Mouse (Mus musculus) midbrain, embryonic 14.5 days (tissue): ENCODE data around the gene Fam71f2. TPM values are rescaled to one million over a fixed set of nuclear protein-coding genes. Genes with fewer than 3 reads are reported as not detected.

Experiments used
- ATAC-seq: fragments of 200-750 bp; cut with Nextera tagmentation; 2 replicates; pipeline ENCODE4 v1.8.0; 2017; ENCODE audit warnings: moderate number of reproducible peaks, moderate library complexity; ENCODE audit not compliant: low FRiP score, low TSS enrichment
- DNase-seq: peaks from one replicate; pipeline ENCODE4 v3.0.0-alpha.2; 2015
- H3K27ac ChIP-seq: fragments of 300-500 bp; sonication (generic); replicated peaks from 2 replicates; pipeline ENCODE4 v1.5.1; 2014; ENCODE audit warnings: mild to moderate bottlenecking, low read depth, low read length, moderate library complexity
- H3K27me3 ChIP-seq: fragments of 300-500 bp; sonication (generic); 2 replicates; pipeline ENCODE4 v1.6.1; 2014; ENCODE audit warnings: low read length, control low read depth, mixed read lengths; ENCODE audit not compliant: control insufficient read depth, insufficient read depth
- H3K36me3 ChIP-seq: fragments of 300-500 bp; sonication (generic); 2 replicates; pipeline ENCODE4 v1.6.1; 2014; ENCODE audit warnings: low read length, control low read depth; ENCODE audit not compliant: control insufficient read depth, insufficient read depth
- H3K4me1 ChIP-seq: fragments of 300-500 bp; sonication (generic); 2 replicates; pipeline ENCODE4 v1.6.1; 2014; ENCODE audit warnings: mild to moderate bottlenecking, antibody characterized with exemption, low read length, control low read depth; ENCODE audit not compliant: control insufficient read depth, insufficient read depth
- H3K4me2 ChIP-seq: fragments of 300-500 bp; sonication (generic); 2 replicates; pipeline ENCODE4 v1.6.1; 2014; ENCODE audit warnings: mild to moderate bottlenecking, low read length, moderate library complexity
- H3K4me3 ChIP-seq: fragments of 300-500 bp; sonication (generic); replicated peaks from 2 replicates; pipeline ENCODE4 v1.5.1; 2014; ENCODE audit warnings: low read depth, low read length
- H3K9ac ChIP-seq: fragments of 300-500 bp; sonication (generic); replicated peaks from 2 replicates; pipeline ENCODE4 v1.6.1; 2014; ENCODE audit warnings: mild to moderate bottlenecking, low read length, moderate library complexity
- H3K9me3 ChIP-seq: fragments of 300-500 bp; sonication (generic); 2 replicates; pipeline ENCODE4 v1.6.1; 2016; ENCODE audit warnings: low read length, control low read depth, mixed read lengths; ENCODE audit not compliant: control insufficient read depth
- WGBS: fragments of 180-500 bp; shearing (Covaris S2); extraction: QIAGEN DNeasy Blood & Tissue Kit; methylation state at CpG from one replicate; pipeline ENCODE4 v1.1.7; 2014; 5-methylcytosine and 5-hydroxymethylcytosine counted together
- polyA plus RNA-seq: library from polyadenylated mRNA; unstranded; fragments of >200 nt; fragmentation: Nextera tagmentation; extraction: Ambion mirVana; gene quantifications from 2 replicates; pipeline ENCODE4 v1.2.1, GENCODE M21; 2014

Gene Fam71f2
- polyA plus RNA-seq = 0.36 and 0.59 TPM in 2 replicates

- H3K36me3 ChIP-seq = peaks cover 10% of the 10 kb centered on the region
- no peak within 1 kb of the TSS for H3K27ac ChIP-seq
- no peak within 1 kb of the TSS for H3K4me2 ChIP-seq
- ATAC-seq (no peak), DNase-seq (no peak)
- 87% methylated on average over 8 of the region's 8 CpGs for WGBS
- H3K9me3 ChIP-seq = no peaks in the 10 kb centered on the region
- no peaks in the 10 kb centered on the region for H3K4me1 ChIP-seq
- no peak within 1 kb of the TSS for H3K9ac ChIP-seq
- H3K4me3 ChIP-seq = no peak within 1 kb of the TSS
- H3K27me3 ChIP-seq = no peaks in the 10 kb centered on the region
Observed at GRCm38 (mm10) chr6:29279293-29279692, at the start of gene Fam71f2. Gene Fam71f2, plus strand, starts transcription at chr6:29279593.

DNA sequence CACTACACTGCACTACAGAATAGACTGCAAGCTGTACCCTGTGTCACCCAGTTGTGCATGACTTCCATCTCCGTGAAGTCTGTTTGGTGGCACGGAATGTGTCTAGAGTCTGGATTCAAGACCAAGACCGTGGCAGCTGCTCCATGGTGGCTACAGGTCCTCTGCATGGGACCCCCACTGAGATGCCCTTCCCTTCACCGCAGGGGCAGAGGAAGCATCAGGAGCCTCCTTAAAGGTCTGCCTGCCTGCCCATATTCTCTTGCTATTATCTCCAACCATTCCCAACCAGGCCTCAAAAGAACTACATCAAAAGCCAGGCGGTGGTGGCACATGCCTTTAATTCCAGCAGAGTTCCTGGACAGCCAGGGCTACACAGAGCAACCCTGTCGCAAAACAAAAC lies 49.0 kb upstream of the Fam71f2 start:
- Histone ChIP-seq H3K36me3 (no peaks in the 10 kb centered on the region), H3K4me1 (no peaks in the 10 kb centered on the region), H3K4me2 (no peak overlapping the region), H3K4me3 (no peak overlapping the region), H3K9ac (no peak overlapping the region), H3K27ac (no peak overlapping the region), H3K27me3 (no peaks in the 10 kb centered on the region), H3K9me3 (no peaks in the 10 kb centered on the region)
- no peak for ATAC-seq
- no peak for DNase-seq
- 59% methylated on average over 6 of the region's 6 CpGs for WGBS

GRCm38 (mm10) chr6:29231799-29232198 lies 47.6 kb upstream of the Fam71f2 start:
- Histone ChIP-seq H3K4me3 (no peak overlapping the region), H3K9ac (no peak overlapping the region), H3K4me1 (no peaks in the 10 kb centered on the region), H3K4me2 (no peak overlapping the region), H3K27ac (no peak overlapping the region), H3K36me3 (no peaks in the 10 kb centered on the region), H3K9me3 (no peaks in the 10 kb centered on the region), H3K27me3 (no peaks in the 10 kb centered on the region)
- 78% methylated on average over 3 of the region's 3 CpGs for WGBS
- no peak for DNase-seq
- no peak for ATAC-seq

DNA sequence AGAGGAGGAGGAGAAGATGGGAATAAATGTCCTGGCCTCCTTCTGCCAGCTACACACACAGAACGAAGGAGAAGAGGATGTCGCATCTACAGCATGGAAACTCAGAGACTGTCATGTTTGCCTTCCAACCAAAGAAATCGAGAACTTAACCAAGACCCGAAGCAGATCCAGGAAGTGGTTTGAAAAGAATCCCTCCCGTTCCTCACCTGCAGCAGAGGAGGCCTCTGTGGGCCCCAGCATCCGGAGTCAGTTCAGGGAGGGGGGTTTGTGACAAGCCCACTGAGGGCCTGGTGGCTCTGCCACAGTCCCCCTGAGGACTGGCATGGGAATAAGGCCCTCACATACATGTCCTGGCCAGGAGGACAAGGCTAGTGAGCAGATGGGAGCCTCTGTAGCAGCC lies 47.1 kb upstream of the Fam71f2 start:
- H3K27ac ChIP-seq = no peak overlapping the region
- no peak for DNase-seq
- H3K4me2 ChIP-seq = no peak overlapping the region
- H3K4me1 ChIP-seq = no peaks in the 10 kb centered on the region
- H3K27me3 ChIP-seq = no peaks in the 10 kb centered on the region
- H3K9me3 ChIP-seq = no peaks in the 10 kb centered on the region
- H3K4me3 ChIP-seq = no peak overlapping the region
- no peak for ATAC-seq
- no peak overlapping the region for H3K9ac ChIP-seq
- H3K36me3 ChIP-seq = no peaks in the 10 kb centered on the region
- 88% methylated on average over 6 of the region's 6 CpGs for WGBS

DNA sequence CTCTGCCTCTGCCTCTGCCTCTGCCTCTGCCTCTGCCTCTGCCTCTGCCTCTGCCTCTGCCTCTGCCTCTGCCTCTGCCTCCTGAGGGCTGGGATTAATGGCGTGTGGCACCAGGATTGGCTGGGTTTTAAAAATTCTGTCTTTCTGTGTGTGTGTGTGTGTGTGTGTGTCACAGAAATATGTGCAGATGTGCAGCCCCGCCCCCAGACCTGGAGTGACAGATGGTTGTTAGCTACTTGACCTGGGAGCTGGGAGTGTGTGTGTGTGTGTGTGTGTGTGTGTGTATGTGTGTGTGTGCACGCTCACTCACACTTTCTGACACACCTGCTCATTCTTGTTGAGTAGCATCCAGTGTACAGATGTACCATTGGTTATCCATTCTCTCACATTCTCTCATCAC lies 45.7 kb upstream of the Fam71f2 start:
- Histone ChIP-seq H3K27me3 (no peaks in the 10 kb centered on the region), H3K9me3 (no peaks in the 10 kb centered on the region), H3K27ac (no peak overlapping the region), H3K4me1 (no peaks in the 10 kb centered on the region), H3K4me3 (no peak overlapping the region), H3K4me2 (no peak overlapping the region), H3K36me3 (no peaks in the 10 kb centered on the region), H3K9ac (no peak overlapping the region)
- no peak for DNase-seq
- WGBS = 80% methylated on average over 3 of the region's 3 CpGs
- no peak for ATAC-seq

DNA sequence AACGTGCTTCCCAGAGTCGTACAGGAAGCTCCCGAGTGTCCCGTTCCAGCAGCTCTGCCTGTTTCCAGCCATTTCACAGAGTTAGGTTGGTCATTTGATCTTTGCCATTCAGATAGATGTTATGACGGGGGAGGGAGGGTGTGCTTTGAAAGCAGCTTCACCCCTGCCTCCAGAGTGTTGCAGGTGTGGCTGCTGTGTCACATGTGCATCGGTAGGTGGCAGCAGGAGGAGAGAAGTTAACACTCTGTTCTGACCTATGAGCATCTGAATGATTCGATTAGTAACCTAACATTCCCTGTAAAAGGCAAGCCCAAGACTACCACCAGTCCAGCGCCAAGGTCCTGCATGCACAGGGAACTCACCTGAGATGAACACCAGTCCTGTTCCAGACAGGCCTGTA lies 45.1 kb upstream of the Fam71f2 start:
- DNase-seq = peak; percentile 54
- WGBS = 46% methylated on average over 8 of the region's 8 CpGs
- Histone ChIP-seq H3K4me3 (no peak overlapping the region), H3K4me1 (no peaks in the 10 kb centered on the region), H3K36me3 (no peaks in the 10 kb centered on the region), H3K9me3 (no peaks in the 10 kb centered on the region), H3K27ac (no peak overlapping the region), H3K27me3 (no peaks in the 10 kb centered on the region), H3K4me2 (no peak overlapping the region), H3K9ac (no peak overlapping the region)
- ATAC-seq = no peak

- ATAC-seq (no peak), DNase-seq (peak; percentile 72)
- Histone ChIP-seq H3K9me3 (no peaks in the 10 kb centered on the region), H3K27ac (no peak overlapping the region), H3K4me2 (no peak overlapping the region), H3K27me3 (no peaks in the 10 kb centered on the region), H3K4me1 (no peaks in the 10 kb centered on the region), H3K9ac (no peak overlapping the region), H3K4me3 (no peak overlapping the region), H3K36me3 (no peaks in the 10 kb centered on the region)
- 28% methylated on average over 2 of the region's 2 CpGs for WGBS
Observed at GRCm38 (mm10) chr6:29240806-29241205, 38.6 kb upstream of the Fam71f2 start.

DNA sequence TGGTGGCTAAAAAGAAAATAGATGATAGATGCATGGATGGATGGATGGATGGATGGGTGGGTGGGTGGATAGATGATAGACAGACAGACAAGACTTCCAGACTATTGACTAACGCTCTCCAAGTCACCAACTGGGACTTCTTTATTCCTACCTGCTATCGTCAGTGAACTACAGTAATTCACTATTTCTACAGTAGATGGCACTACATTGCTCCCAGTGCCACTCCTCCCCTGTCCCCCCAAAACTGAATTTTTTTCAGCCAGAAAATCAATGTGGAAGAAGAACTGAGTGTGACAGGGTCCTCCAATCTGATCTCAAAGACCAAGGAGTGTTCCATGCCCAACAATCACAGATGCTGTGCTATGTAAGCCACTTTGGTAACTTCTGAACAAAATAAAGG lies 37.7 kb upstream of the Fam71f2 start:
- WGBS = 53% methylated on average over 2 of the region's 2 CpGs
- Histone ChIP-seq H3K4me1 (no peaks in the 10 kb centered on the region), H3K4me3 (no peak overlapping the region), H3K36me3 (no peaks in the 10 kb centered on the region), H3K4me2 (no peak overlapping the region), H3K9ac (no peak overlapping the region), H3K27ac (no peak overlapping the region), H3K9me3 (no peaks in the 10 kb centered on the region), H3K27me3 (no peaks in the 10 kb centered on the region)
- peak; percentile 2 for DNase-seq
- no peak for ATAC-seq

DNA sequence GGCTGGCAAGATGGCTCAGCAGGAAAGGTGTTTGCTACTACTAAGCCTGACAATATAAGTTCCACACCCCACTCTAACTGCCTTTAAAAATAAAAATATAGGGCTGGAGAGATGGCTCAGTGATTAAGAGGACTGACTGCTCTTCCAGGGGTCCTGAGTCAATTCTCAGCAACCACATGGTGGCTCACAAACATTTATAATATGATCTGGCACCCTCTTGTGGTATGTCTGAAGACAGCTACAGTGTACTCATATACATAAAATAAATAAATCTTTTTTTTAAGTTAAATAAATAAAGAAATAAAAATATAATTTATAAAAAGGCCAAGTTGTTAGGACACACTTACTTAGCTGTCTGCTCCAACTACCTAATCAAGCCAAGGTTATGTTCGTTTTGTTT lies 37.1 kb upstream of the Fam71f2 start:
- H3K9ac ChIP-seq = no peak overlapping the region
- no peak overlapping the region for H3K27ac ChIP-seq
- no peak overlapping the region for H3K4me2 ChIP-seq
- H3K4me3 ChIP-seq = no peak overlapping the region
- no peaks in the 10 kb centered on the region for H3K4me1 ChIP-seq
- peak; percentile 18 for DNase-seq
- H3K36me3 ChIP-seq = no peaks in the 10 kb centered on the region
- ATAC-seq = no peak
- H3K9me3 ChIP-seq = no peaks in the 10 kb centered on the region
- 74% methylated on average over 1 of the region's 1 CpGs for WGBS
- H3K27me3 ChIP-seq = no peaks in the 10 kb centered on the region
